Mouse (Mus musculus) liver, embryonic 14.5 days (tissue): ENCODE data around the gene Pou2af1.

Source experiments
- CTCF ChIP-seq: IDR thresholded peaks from 2 replicates; pipeline ENCODE4 v1.5.1; 2016; ENCODE audit warnings: antibody characterized with exemption, low read depth, control low read depth
- EP300 ChIP-seq: IDR thresholded peaks from 2 replicates; pipeline ENCODE4 v1.6.1; 2016; ENCODE audit warnings: antibody characterized with exemption, low read depth

DNA sequence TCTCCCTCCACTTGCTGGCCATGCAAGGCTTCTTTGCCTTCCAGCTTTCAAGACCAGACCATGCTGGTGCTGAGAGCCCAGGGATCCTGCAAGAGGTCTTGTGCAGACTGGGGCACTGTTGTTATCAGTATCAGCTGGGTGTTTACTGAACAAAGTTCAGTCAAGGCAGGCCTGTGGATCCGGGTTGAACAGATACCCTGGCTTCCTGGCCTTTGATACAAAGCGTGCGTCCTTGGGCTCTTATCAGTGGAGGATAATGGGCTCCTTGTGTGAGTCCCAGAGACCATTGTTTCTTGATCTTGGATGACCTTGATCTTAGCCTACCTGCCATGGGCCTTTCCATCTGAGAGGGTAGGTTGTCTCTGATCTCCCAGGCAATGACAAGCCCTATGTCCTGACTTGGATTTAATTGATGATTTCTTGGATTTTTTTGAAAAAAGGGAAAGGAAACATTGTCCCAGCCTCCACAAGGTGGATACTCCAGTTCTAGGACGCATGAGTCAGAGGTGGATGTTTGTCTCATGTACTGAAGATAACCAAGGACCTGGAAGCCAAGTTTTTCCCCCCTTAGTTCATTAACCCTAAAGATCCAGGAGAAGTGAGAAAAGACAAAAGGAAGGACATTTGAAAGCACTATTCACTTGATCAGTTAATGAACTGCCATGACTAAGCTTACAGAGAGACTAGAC lies 17.3 kb downstream of the Pou2af1 start:
- TF ChIP-seq EP300, result no peak
- no peak for TF ChIP-seq CTCF
